Mouse (Mus musculus) ovary, adult 18-20 months (tissue): Measurements from ENCODE around the gene Tusc1.

Source experiments
- DNase-seq: peaks from one replicate; pipeline ENCODE4 v3.0.0; 2022; ENCODE audit warnings: low spot score, mixed read lengths

The Tusc1 gene

GRCm38 (mm10) chr4:93335118-93336003 is at the start of gene Tusc1:
Gene Tusc1 (minus strand): TSS chr4:93335511.
- peak; percentile 81 for DNase-seq

DNA sequence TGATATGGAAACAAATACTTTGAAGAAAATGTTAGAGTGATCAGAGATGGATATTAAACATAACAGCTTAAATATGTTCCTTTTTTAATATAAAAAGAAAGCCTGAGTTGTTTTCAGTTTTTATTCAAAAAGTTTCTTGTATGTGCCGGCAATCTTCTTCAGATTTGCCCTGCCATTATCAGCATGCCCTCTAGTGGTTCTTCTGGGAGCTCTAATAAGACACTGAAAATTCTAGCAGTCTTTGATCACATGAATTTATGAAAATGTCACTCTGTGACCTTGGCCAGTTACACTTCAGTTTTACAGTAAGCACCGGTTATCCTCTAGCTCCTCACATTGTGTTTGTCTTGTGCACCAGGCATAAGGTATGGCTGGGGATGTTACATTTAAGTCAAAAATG is 17.6 kb upstream of the Tusc1 start:
- DNase-seq = no peak

DNA sequence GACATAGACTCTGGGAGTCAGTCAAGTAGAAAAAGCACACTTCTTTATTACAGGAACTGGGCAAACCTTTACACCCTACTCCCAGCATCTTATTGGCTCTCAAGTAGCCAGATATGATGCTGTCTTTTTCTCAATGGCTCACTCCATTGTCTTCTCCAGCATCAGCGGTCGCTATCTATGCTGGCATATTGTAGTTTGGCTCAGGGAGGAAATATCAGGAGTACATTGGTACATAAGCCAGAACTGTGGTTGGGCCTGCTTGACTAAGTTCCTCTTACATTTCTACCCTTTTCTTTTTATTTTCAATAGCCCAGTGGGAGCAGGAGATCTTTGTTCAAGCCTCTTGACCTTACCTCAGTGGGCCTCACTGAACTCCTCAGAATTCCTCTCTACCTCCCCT is 9.0 kb upstream of the Tusc1 start:
- DNase-seq = no peak

- DNase-seq = no peak
Measured at GRCm38 (mm10) chr4:93341568-93341967, 6.3 kb upstream of the Tusc1 start.

GRCm38 (mm10) chr4:93337977-93338376 is 2.7 kb upstream of the Tusc1 start:
- peak; percentile 35 for DNase-seq

DNA sequence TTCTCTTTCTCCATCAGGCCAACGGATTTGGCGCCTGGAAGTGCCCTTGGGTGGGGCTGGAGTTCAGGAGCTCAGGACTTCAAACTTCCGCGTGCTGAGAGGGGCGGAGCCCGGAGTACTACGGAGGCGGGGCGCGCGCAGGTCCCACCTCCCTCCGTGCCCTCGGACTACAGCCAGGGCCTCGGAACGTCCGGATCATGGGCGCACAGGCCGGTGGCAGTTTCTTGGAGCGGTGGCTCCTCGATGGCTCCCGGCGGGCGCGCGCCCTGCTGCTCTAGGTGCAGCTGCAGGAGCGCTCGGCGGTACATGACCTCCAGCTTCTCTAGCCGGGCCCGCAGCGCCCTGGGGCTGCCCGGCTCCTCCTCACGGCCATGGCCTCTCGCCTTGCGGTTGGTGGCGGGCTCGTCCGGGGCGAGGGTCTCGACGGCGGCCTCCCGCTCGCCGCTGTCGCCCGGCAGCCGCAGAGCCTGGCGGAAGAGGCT is 634 bp downstream of the Tusc1 start:
- DNase-seq = peak; percentile 77

DNA sequence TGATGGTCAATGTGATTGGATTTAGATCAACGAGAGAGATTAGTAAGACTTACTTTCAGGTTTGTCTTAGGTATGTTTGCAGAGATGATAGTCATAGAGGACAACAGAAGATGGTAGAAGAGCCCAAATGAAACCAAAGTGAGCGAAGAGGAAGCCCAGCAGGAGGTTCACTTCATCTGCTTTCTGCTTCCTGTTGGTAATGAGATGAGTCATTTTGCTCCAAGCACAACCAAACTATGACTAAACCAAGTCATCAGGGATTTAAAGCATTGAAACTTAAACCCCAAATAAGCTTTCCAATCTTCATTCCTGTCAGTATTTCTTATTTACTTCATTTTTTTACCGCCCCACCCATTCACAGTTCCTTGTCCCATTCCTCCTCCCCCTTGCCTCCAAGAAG is 27.8 kb downstream of the Tusc1 start:
- DNase-seq = no peak

DNA sequence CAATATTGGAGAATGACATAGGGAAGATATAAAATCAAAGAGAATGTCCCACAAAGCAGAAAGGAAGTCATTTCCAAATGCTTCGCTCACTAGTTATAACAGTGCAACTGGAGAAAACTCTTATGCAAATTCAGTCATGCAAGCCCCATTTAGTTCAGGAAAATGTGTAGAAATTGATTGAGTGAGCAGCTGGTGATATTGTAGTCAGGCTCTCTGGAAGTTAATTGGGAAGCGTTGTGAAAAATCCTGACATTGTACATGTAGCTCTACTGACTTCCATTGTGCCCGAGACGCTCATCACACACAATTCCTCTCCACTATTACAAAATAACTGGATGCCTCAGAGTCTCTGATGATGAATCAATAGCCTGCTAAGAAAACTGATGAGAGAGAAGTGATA is 49.2 kb downstream of the Tusc1 start:
- DNase-seq = no peak
